Comparison of ENCODE assay signal across 26 mouse cellular contexts in the genomic region with DNA sequence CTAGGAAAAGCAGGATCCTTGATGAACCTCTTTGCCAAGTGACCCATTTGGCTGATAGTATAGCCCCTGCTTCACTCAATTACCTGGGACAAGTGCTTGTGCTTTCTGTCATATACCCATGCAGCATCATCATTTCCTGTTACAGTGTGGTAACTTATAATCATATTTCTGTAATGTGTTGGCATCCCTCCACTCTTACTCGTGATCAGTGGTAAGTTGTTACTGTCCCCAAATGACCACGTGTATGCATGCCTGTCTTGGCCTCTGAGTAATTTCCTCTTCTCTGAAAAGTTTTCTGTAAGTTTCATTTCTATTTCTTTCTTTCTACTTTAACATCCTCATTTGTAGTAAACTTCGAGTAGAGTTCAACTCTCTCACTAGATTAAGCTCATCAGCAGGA.
A peak's percentile ranks its signal among the peaks of the same experiment; 100 is the strongest.
DNase-seq lines count a peak whose midpoint lies in the region; ATAC-seq and TF ChIP-seq lines count a peak whose summit lies in the region.
"Had no signal": no experiment of that assay in that cellular context is flagged by ENCODE, and none has a peak within 500 bp of the region (broad histone marks: within the 10 kb centered on the region; RNA-seq: fewer than 3 reads in every experiment).

No protein-coding gene starts in this region.

- H3K4me2 ChIP-seq in CH12.LX (ENCODE audit: insufficient read depth, low read depth, poor library complexity, severe bottlenecking): no peak overlapping the region; the same call in 1 of the 2 replicates
- H3K4me2 ChIP-seq: embryonic facial prominence, embryonic 13.5 days; hindbrain, embryonic 12.5 days; intestine, embryonic 15.5 days; limb, embryonic 15.5 days; stomach, embryonic 15.5 days had no signal

- no peaks in the 10 kb centered on the region for H3K36me3 ChIP-seq in CH12.LX (replicated peaks in 1 of 2; ENCODE audit: control insufficient read depth in 1 of 2, insufficient read depth in 1 of 2, low read length in 1 of 2)
- H3K36me3 ChIP-seq: embryonic facial prominence, embryonic 13.5 days; hindbrain, embryonic 12.5 days; intestine, embryonic 15.5 days; limb, embryonic 10.5 days; limb, embryonic 15.5 days; stomach, embryonic 15.5 days had no signal

- no peaks in the 10 kb centered on the region for H3K79me2 ChIP-seq in CH12.LX (replicated peaks; ENCODE audit: control insufficient read depth, extremely low read depth, insufficient read depth, poor library complexity, severe bottlenecking)

- ATAC-seq in megakaryocyte progenitor cell, adult 5-6 weeks (replicated peaks; ENCODE audit: poor library complexity): peak; percentile 95
- ATAC-seq: forebrain, postnatal 0 days; hindbrain, postnatal 0 days; intestine, embryonic 15.5 days had no signal

- no peak overlapping the region for H3K9ac ChIP-seq in CH12.LX (ENCODE audit: insufficient read depth, low read depth)
- H3K9ac ChIP-seq: embryonic facial prominence, embryonic 13.5 days; forebrain, postnatal 0 days; hindbrain, embryonic 12.5 days; intestine, embryonic 15.5 days; limb, embryonic 15.5 days; stomach, embryonic 15.5 days had no signal

- peak; percentile 44 for DNase-seq in 3T3-L1 (ENCODE audit: low read depth, low spot score)
- peak; percentile 34 for DNase-seq in CH12.LX (ENCODE audit: extremely low read depth)
- DNase-seq in fibroblast of lung, adult 2 months (ENCODE audit: low read depth): peak; percentile 2
- no peak for DNase-seq in B cell, adult 2 months
- DNase-seq in cerebellum, adult 2 months: no peak
- DNase-seq in embryo, embryonic 10 days (ENCODE audit: low spot score): no peak
- DNase-seq: adrenal gland, adult 2 months; adrenal gland, postnatal 36 days; cerebellum, adult 8-10 months; cerebellum, postnatal 25 days; forebrain, postnatal 0 days; heart, postnatal 14 days; kidney, adult 9 months; kidney, postnatal 10 days; layer of hippocampus, postnatal 36 days; lung, postnatal 36 days; midbrain, embryonic 14.5 days; thymus, postnatal 36 days had no signal

- no peak overlapping the region for H3K4me3 ChIP-seq in CH12.LX (replicated peaks in 1 of 3; ENCODE audit: low read depth in 2 of 3, low read length in 2 of 3, poor library complexity in 1 of 3)
- H3K4me3 ChIP-seq in cerebellum, adult 2 months (replicated peaks; ENCODE audit: insufficient read depth, low read depth, low read length): no peak overlapping the region
- H3K4me3 ChIP-seq: embryonic facial prominence, embryonic 13.5 days; hindbrain, embryonic 12.5 days; intestine, embryonic 15.5 days; limb, embryonic 10.5 days; limb, embryonic 15.5 days; stomach, embryonic 15.5 days had no signal

- no peak for TF ChIP-seq EP300 in CH12.LX (IDR thresholded peaks at IDR 0.05; ENCODE audit: low read length)

- H3K27ac ChIP-seq in CH12.LX (ENCODE audit: insufficient read depth, low read depth): no peak overlapping the region
- H3K27ac ChIP-seq in cerebellum, adult 2 months (ENCODE audit: insufficient read depth, low read length): no peak overlapping the region
- H3K27ac ChIP-seq: embryonic facial prominence, embryonic 13.5 days; hindbrain, embryonic 12.5 days; hindbrain, postnatal 0 days; intestine, embryonic 15.5 days; limb, embryonic 10.5 days; limb, embryonic 15.5 days; stomach, embryonic 15.5 days had no signal

- WGBS in cerebellum, adult 2 months: 75% methylated on average over 3 of the region's 3 CpGs

- no peak for TF ChIP-seq CTCF in CH12.LX (conservative IDR thresholded peaks at IDR 0.05 in 1 of 2, IDR thresholded peaks at IDR 0.05 in 1 of 2; ENCODE audit: low read depth in 2 of 2, low read length in 2 of 2)
- TF ChIP-seq CTCF in cerebellum, adult 2 months (IDR thresholded peaks at IDR 0.05; ENCODE audit: borderline replicate concordance, insufficient read depth, low read depth, low read length): no peak

- peaks cover 0 to 11% of the 10 kb centered on the region in 2 experiments; a peak in 2 of 4 replicates for H3K4me1 ChIP-seq in CH12.LX (ENCODE audit: control insufficient read depth in 1 of 2, insufficient read depth in 2 of 2)
- peaks cover 4% of the 10 kb centered on the region; the same call in 1 of the 2 replicates for H3K4me1 ChIP-seq in cerebellum, adult 2 months (ENCODE audit: control insufficient read depth, insufficient read depth, low read length)
- H3K4me1 ChIP-seq: hindbrain, embryonic 12.5 days; intestine, embryonic 15.5 days; limb, embryonic 10.5 days; limb, embryonic 15.5 days; stomach, embryonic 15.5 days had no signal

- no peaks in the 10 kb centered on the region for H3K9me3 ChIP-seq in CH12.LX (replicated peaks; ENCODE audit: low read length)
- H3K9me3 ChIP-seq: embryonic facial prominence, embryonic 13.5 days; hindbrain, embryonic 12.5 days; intestine, embryonic 15.5 days; limb, embryonic 10.5 days; limb, embryonic 15.5 days; stomach, embryonic 15.5 days had no signal

- H3K27me3 ChIP-seq in CH12.LX (replicated peaks): no peaks in the 10 kb centered on the region
- H3K27me3 ChIP-seq in cerebellum, adult 2 months (ENCODE audit: control insufficient read depth, insufficient read depth, low read length): no peaks in the 10 kb centered on the region
- H3K27me3 ChIP-seq: embryonic facial prominence, embryonic 13.5 days; hindbrain, embryonic 12.5 days; intestine, embryonic 15.5 days; limb, embryonic 15.5 days; stomach, embryonic 15.5 days had no signal

- TF ChIP-seq POLR2A in CH12.LX (IDR thresholded peaks at IDR 0.05; ENCODE audit: low read depth, low read length): no peak
- no peak for TF ChIP-seq POLR2A in cerebellum, adult 2 months (IDR thresholded peaks at IDR 0.05; ENCODE audit: borderline replicate concordance, insufficient read depth, low read length)

- TF ChIP-seq RAD21 in CH12.LX (IDR thresholded peaks at IDR 0.05; ENCODE audit: low read depth, low read length): no peak

- dilution Hi-C loops in CH12.LX (cut with MboI; ENCODE audit: extremely low pct_ligation_motif_present, extremely low pct_unique_long_range_greater_than_20kb, low sequenced_read_pairs): no loop called here

- in situ Hi-C loops in CH12.LX (cut with MboI; ENCODE audit: low pct_ligation_motif_present, low pct_unique_long_range_greater_than_20kb, low sequenced_read_pairs): no loop called here

TF ChIP-seq in CH12.LX, 34 proteins besides CTCF, POLR2A, EP300 and RAD21:
- TF ChIP-seq PAX5 (IDR thresholded peaks at IDR 0.05; ENCODE audit: low read length) (no peak), MYC (IDR thresholded peaks at IDR 0.05; ENCODE audit: low read depth, low read length) (0 out of 2 replicates have a peak, but pooled peaks have one; percentile 21), BHLHE40 (IDR thresholded peaks at IDR 0.05; ENCODE audit: low read depth, low read length) (peak; percentile 71), TBP (conservative IDR thresholded peaks at IDR 0.05; ENCODE audit: low read depth, low read length) (no peak), NELFE (IDR thresholded peaks at IDR 0.05; ENCODE audit: low read depth, low read length) (no peak)

Comparison
In these comparisons a context has a peak if more than half of its experiments do, and no peak if none do; other contexts are left out.
1. DNase-seq: peak in 3T3-L1 (single experiment), CH12.LX (single experiment) and fibroblast of lung, adult 2 months (single experiment); none in B cell, adult 2 months (0 of 2), cerebellum, adult 2 months (0 of 2) and embryo, embryonic 10 days (single experiment).